Mouse (Mus musculus) forebrain, embryonic 15.5 days (tissue): ENCODE measurements at regions not wholly inside any gene's neighbourhood (a gene's known extent, or its start where the extent isn't known, plus 50 kb on each side); places are given as distances from the start of the nearest gene placed in this dataset.

ENCODE experiments used
- ATAC-seq: fragments of 200-750 bp; cut with Nextera tagmentation; replicated peaks from 2 replicates; pipeline ENCODE4 v1.8.0; 2017; ENCODE audit warnings: mild to moderate bottlenecking, moderate TSS enrichment, moderate library complexity
- H3K27ac ChIP-seq: fragments of 300-500 bp; sonication (generic); replicated peaks from 2 replicates; pipeline ENCODE4 v1.5.1; 2015; ENCODE audit warnings: mild to moderate bottlenecking, inconsistent platforms
- H3K27me3 ChIP-seq: fragments of 300-500 bp; sonication (generic); 2 replicates; pipeline ENCODE4 v1.6.1; 2015; ENCODE audit warnings: inconsistent platforms
- H3K36me3 ChIP-seq: fragments of 300-500 bp; sonication (generic); 2 replicates; pipeline ENCODE4 v1.6.1; 2015; ENCODE audit warnings: mild to moderate bottlenecking, inconsistent platforms
- H3K4me1 ChIP-seq: fragments of 300-500 bp; sonication (generic); 2 replicates; pipeline ENCODE4 v1.6.1; 2015; ENCODE audit warnings: inconsistent platforms
- H3K4me2 ChIP-seq: fragments of 300-500 bp; sonication (generic); replicated peaks from 2 replicates; pipeline ENCODE4 v1.6.1; 2015; ENCODE audit warnings: mild to moderate bottlenecking, inconsistent platforms
- H3K4me3 ChIP-seq: fragments of 300-500 bp; sonication (generic); 2 replicates; pipeline ENCODE4 v1.5.1; 2015; ENCODE audit warnings: mild to moderate bottlenecking, inconsistent platforms
- H3K9ac ChIP-seq: fragments of 300-500 bp; sonication (generic); replicated peaks from 2 replicates; pipeline ENCODE4 v1.6.1; 2015; ENCODE audit warnings: mild to moderate bottlenecking, inconsistent platforms
- H3K9me3 ChIP-seq: fragments of 300-500 bp; sonication (generic); 2 replicates; pipeline ENCODE4 v1.6.1; 2016; ENCODE audit warnings: inconsistent platforms
- WGBS: fragments of 180-500 bp; shearing (Covaris S2); methylation state at CpG from one replicate; pipeline ENCODE4 v1.1.7; 2015; ENCODE audit warnings: mixed read lengths; 5-methylcytosine and 5-hydroxymethylcytosine counted together

GRCm38 (mm10) chr3:60138319-60138718 is 56.6 kb downstream of the Sucnr1 start:
- no peak overlapping the region for H3K9ac ChIP-seq
- no peak overlapping the region for H3K4me3 ChIP-seq
- no peaks in the 10 kb centered on the region for H3K4me1 ChIP-seq
- no peak overlapping the region for H3K4me2 ChIP-seq
- H3K27me3 ChIP-seq: no peaks in the 10 kb centered on the region
- WGBS: 78% methylated on average over 3 of the region's 3 CpGs
- H3K27ac ChIP-seq: no peak overlapping the region
- H3K9me3 ChIP-seq: no peaks in the 10 kb centered on the region
- no peak for ATAC-seq
- no peaks in the 10 kb centered on the region for H3K36me3 ChIP-seq

GRCm38 (mm10) chr3:60159865-60160264 is 78.2 kb downstream of the Sucnr1 start:
- H3K9ac ChIP-seq: no peak overlapping the region
- WGBS: 86% methylated on average over 3 of the region's 3 CpGs
- no peak overlapping the region for H3K4me3 ChIP-seq
- ATAC-seq: no peak
- no peaks in the 10 kb centered on the region for H3K4me1 ChIP-seq
- no peaks in the 10 kb centered on the region for H3K36me3 ChIP-seq
- H3K4me2 ChIP-seq: no peak overlapping the region
- no peak overlapping the region for H3K27ac ChIP-seq
- no peaks in the 10 kb centered on the region for H3K27me3 ChIP-seq
- no peaks in the 10 kb centered on the region for H3K9me3 ChIP-seq

GRCm38 (mm10) chr3:60167633-60168032 is 86.0 kb downstream of the Sucnr1 start:
- Histone ChIP-seq H3K9me3 (no peaks in the 10 kb centered on the region), H3K27me3 (no peaks in the 10 kb centered on the region), H3K4me1 (0 out of 2 replicates have a peak, but pooled peaks cover 2% of the 10 kb centered on the region), H3K36me3 (no peaks in the 10 kb centered on the region), H3K4me2 (no peak overlapping the region), H3K9ac (no peak overlapping the region), H3K27ac (no peak overlapping the region), H3K4me3 (no peak overlapping the region)
- 0 out of 2 replicates have a peak, but pooled peaks have one; percentile 8 for ATAC-seq
- 83% methylated on average over 3 of the region's 3 CpGs for WGBS

GRCm38 (mm10) chr3:60168135-60168926 is 86.7 kb downstream of the Sucnr1 start:
- WGBS: 20% methylated on average over 2 of the region's 2 CpGs
- no peak overlapping the region for H3K4me3 ChIP-seq
- ATAC-seq: peak; percentile 79

GRCm38 (mm10) chr3:60169606-60170005 is 87.9 kb downstream of the Sucnr1 start:
- Histone ChIP-seq H3K4me2 (no peak overlapping the region), H3K27me3 (no peaks in the 10 kb centered on the region), H3K9ac (no peak overlapping the region), H3K9me3 (no peaks in the 10 kb centered on the region), H3K36me3 (no peaks in the 10 kb centered on the region), H3K27ac (no peak overlapping the region), H3K4me1 (0 out of 2 replicates have a peak, but pooled peaks cover 2% of the 10 kb centered on the region), H3K4me3 (no peak overlapping the region)
- ATAC-seq: 0 out of 2 replicates have a peak, but pooled peaks have one; percentile 43

More at GRCm38 (mm10) chr3:60168135-60168926, 86.7 kb downstream of the Sucnr1 start:
- Histone ChIP-seq H3K27me3 (no peaks in the 10 kb centered on the region), H3K9me3 (no peaks in the 10 kb centered on the region), H3K36me3 (no peaks in the 10 kb centered on the region), H3K9ac (no peak overlapping the region), H3K4me2 (no peak overlapping the region), H3K4me1 (0 out of 2 replicates have a peak, but pooled peaks cover 2% of the 10 kb centered on the region), H3K27ac (no peak overlapping the region)

- WGBS: 92% methylated on average over 2 of the region's 2 CpGs
- ATAC-seq: no peak
- H3K4me2 ChIP-seq: no peak overlapping the region
- no peak overlapping the region for H3K27ac ChIP-seq
- H3K4me1 ChIP-seq: no peaks in the 10 kb centered on the region
- H3K36me3 ChIP-seq: no peaks in the 10 kb centered on the region
- H3K4me3 ChIP-seq: no peak overlapping the region
- H3K9me3 ChIP-seq: no peaks in the 10 kb centered on the region
- H3K9ac ChIP-seq: no peak overlapping the region
- no peaks in the 10 kb centered on the region for H3K27me3 ChIP-seq
These were observed 102.8 kb downstream of the Sucnr1 start for GRCm38 (mm10) chr3:60184481-60184880.

GRCm38 (mm10) chr3:60196031-60196430 is 114.4 kb downstream of the Sucnr1 start:
- no peaks in the 10 kb centered on the region; the same call in 1 of the 2 replicates for H3K9me3 ChIP-seq
- H3K36me3 ChIP-seq: no peaks in the 10 kb centered on the region
- 92% methylated on average over 3 of the region's 3 CpGs for WGBS
- H3K4me2 ChIP-seq: no peak overlapping the region
- H3K9ac ChIP-seq: no peak overlapping the region
- H3K27ac ChIP-seq: no peak overlapping the region
- H3K4me1 ChIP-seq: no peaks in the 10 kb centered on the region
- no peak overlapping the region for H3K4me3 ChIP-seq
- no peak for ATAC-seq
- no peaks in the 10 kb centered on the region for H3K27me3 ChIP-seq

- H3K9me3 ChIP-seq: no peaks in the 10 kb centered on the region
- no peak overlapping the region for H3K27ac ChIP-seq
- H3K36me3 ChIP-seq: no peaks in the 10 kb centered on the region
- 63% methylated on average over 1 of the region's 1 CpGs for WGBS
- H3K4me1 ChIP-seq: no peaks in the 10 kb centered on the region
- H3K27me3 ChIP-seq: no peaks in the 10 kb centered on the region
- H3K4me2 ChIP-seq: no peak overlapping the region
- H3K4me3 ChIP-seq: no peak overlapping the region
- no peak for ATAC-seq
- H3K9ac ChIP-seq: no peak overlapping the region
These were observed 126.3 kb downstream of the Sucnr1 start for GRCm38 (mm10) chr3:60207936-60208335.

- H3K27me3 ChIP-seq: no peaks in the 10 kb centered on the region
- no peak for ATAC-seq
- no peaks in the 10 kb centered on the region for H3K4me1 ChIP-seq
- no peaks in the 10 kb centered on the region for H3K36me3 ChIP-seq
- H3K9me3 ChIP-seq: no peaks in the 10 kb centered on the region
- H3K4me3 ChIP-seq: no peak overlapping the region
- no peak overlapping the region for H3K9ac ChIP-seq
- WGBS: 84% methylated on average over 3 of the region's 3 CpGs
- H3K4me2 ChIP-seq: no peak overlapping the region
- H3K27ac ChIP-seq: no peak overlapping the region
These were observed 137.3 kb downstream of the Sucnr1 start for GRCm38 (mm10) chr3:60218938-60219337.

GRCm38 (mm10) chr3:60240664-60241063 is 159.0 kb downstream of the Sucnr1 start:
- H3K27ac ChIP-seq: no peak overlapping the region
- H3K9ac ChIP-seq: no peak overlapping the region
- H3K9me3 ChIP-seq: no peaks in the 10 kb centered on the region
- no peaks in the 10 kb centered on the region for H3K27me3 ChIP-seq
- H3K36me3 ChIP-seq: no peaks in the 10 kb centered on the region
- no peak for ATAC-seq
- no peaks in the 10 kb centered on the region for H3K4me1 ChIP-seq
- no peak overlapping the region for H3K4me2 ChIP-seq
- H3K4me3 ChIP-seq: no peak overlapping the region

- ATAC-seq: no peak
- 96% methylated on average over 3 of the region's 3 CpGs for WGBS
- no peaks in the 10 kb centered on the region for H3K27me3 ChIP-seq
These were observed 185.2 kb downstream of the Sucnr1 start for GRCm38 (mm10) chr3:60266666-60267415.

GRCm38 (mm10) chr3:60267416-60268174 is 185.9 kb downstream of the Sucnr1 start:
- ATAC-seq: no peak
- H3K36me3 ChIP-seq: no peaks in the 10 kb centered on the region
- H3K27me3 ChIP-seq: no peaks in the 10 kb centered on the region
- no peaks in the 10 kb centered on the region for H3K4me1 ChIP-seq
- no peak overlapping the region for H3K27ac ChIP-seq
- no peak overlapping the region for H3K9ac ChIP-seq
- no peaks in the 10 kb centered on the region for H3K9me3 ChIP-seq
- no peak overlapping the region for H3K4me2 ChIP-seq
- H3K4me3 ChIP-seq: no peak overlapping the region

More at GRCm38 (mm10) chr3:60266666-60267415, 185.2 kb downstream of the Sucnr1 start:
- Histone ChIP-seq H3K9me3 (no peaks in the 10 kb centered on the region), H3K4me2 (no peak overlapping the region), H3K27ac (no peak overlapping the region), H3K9ac (no peak overlapping the region), H3K36me3 (no peaks in the 10 kb centered on the region), H3K4me3 (no peak overlapping the region), H3K4me1 (no peaks in the 10 kb centered on the region)
